Mouse (Mus musculus) cortical plate, adult 2 months (tissue): ENCODE measurements around the gene Pde4dip.

Experiments
- CTCF ChIP-seq: fragments of 200-500 bp; IDR thresholded peaks from 2 replicates; pipeline ENCODE4 v1.5.1; 2011; ENCODE audit warnings: mild to moderate bottlenecking, control low read depth, low read length; ENCODE audit not compliant: insufficient read depth; ENCODE audit errors: extremely low read depth
- POLR2A ChIP-seq: fragments of 200-500 bp; IDR thresholded peaks from 2 replicates; pipeline ENCODE4 v1.6.1; 2011; ENCODE audit warnings: mild to moderate bottlenecking, low read length, control low read depth; ENCODE audit not compliant: insufficient read depth; ENCODE audit errors: extremely low read depth

- TF ChIP-seq CTCF (no peak), POLR2A (no peak)
These were observed 228.8 kb downstream of the Pde4dip start for GRCm38 (mm10) chr3:97659746-97660145.
